Mouse (Mus musculus) C2C12 (cell line): Measurements from ENCODE around the gene Hmx3.

Experiments
- CTCF ChIP-seq: IDR thresholded peaks from one replicate; pipeline ENCODE4 v1.5.1; 2011; ENCODE audit not compliant: control insufficient read depth, insufficient read depth, insufficient read length
- FOSL1 ChIP-seq: IDR thresholded peaks from one replicate; pipeline ENCODE4 v1.8.0; 2011; ENCODE audit warnings: mild to moderate bottlenecking, low read length; ENCODE audit not compliant: poor library complexity, insufficient read depth, severe bottlenecking
- MAX ChIP-seq: IDR thresholded peaks from one replicate; pipeline ENCODE4 v1.6.1; 2011; ENCODE audit warnings: mild to moderate bottlenecking, control low read depth
- MYOG ChIP-seq: IDR thresholded peaks from one replicate; pipeline ENCODE4 v1.6.1; 2011; ENCODE audit not compliant: control insufficient read depth, insufficient read length; ENCODE audit errors: extremely low read depth

GRCm38 (mm10) chr7:131541184-131542114, 1.2 kb upstream of the Hmx3 start:
- TF ChIP-seq CTCF (no peak), MAX (no peak), FOSL1 (no peak), MYOG (no peak)
